Mouse (Mus musculus) left cerebral cortex, adult 2 months (tissue): ENCODE measurements around the gene Sco1. TPM values are rescaled to one million over a fixed set of nuclear protein-coding genes. Genes with fewer than 3 reads are reported as not detected.
A peak's percentile ranks its signal among the peaks of the same experiment; 100 is the strongest.

Experiments used
- DNase-seq, 2 experiments: peaks; one replicate each; pipeline ENCODE4 v3.0.0; 2021 to 2022; ENCODE audit warnings: low spot score in 2 of 2, mixed read lengths in 1 of 2; ENCODE audit errors: extremely low spot score in 1 of 2
- H3K27ac ChIP-seq: fragments of 200-600 bp; 2 replicates; pipeline ENCODE4 v1.8.1; 2022
- H3K4me3 ChIP-seq: fragments of 200-600 bp; 2 replicates; pipeline ENCODE4 v1.8.1; 2022
- CTCF ChIP-seq: fragments of 200-600 bp; IDR thresholded peaks from 2 replicates; pipeline ENCODE4 v1.8.1; 2022; ENCODE audit warnings: antibody characterized with exemption, mild to moderate bottlenecking, moderate library complexity
- intact Hi-C: fragments of 180-260 bp; cut with DNase I; formaldehyde crosslinking; loops from one replicate; pipeline ENCODE4 v1.15.1; 2025
- total RNA-seq, 2 experiments: library from RNA; stranded (reverse); gene quantifications; 2 replicates each; pipeline ENCODE4 v1.2.3; 2021

Gene Sco1
- total RNA-seq, 2 experiments from 2014 or later: 10.2 to 11.2 TPM

DNA sequence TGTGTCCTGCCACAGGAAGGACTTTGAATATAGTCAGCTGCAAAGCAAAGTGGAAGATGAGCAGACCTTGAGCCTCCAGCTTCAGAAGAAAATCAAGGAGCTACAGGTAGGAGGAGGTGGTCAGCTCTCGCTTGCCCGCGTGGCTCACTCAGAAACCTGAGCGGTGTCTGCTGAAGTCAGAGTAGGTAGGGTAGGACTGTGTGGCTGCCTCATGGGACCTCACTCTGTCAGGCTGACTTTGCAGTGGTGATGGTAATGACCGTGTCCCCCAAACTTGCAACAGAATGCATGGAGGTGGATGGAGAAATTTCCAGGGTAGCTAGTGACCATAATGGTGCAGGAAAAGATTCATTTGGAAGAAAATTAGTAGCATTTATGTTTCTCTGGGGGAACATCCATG is 41.2 kb downstream of the Sco1 start:
- Histone ChIP-seq H3K4me3 (no peak overlapping the region), H3K27ac (no peak overlapping the region)
- intact Hi-C loops: no loop called here
- TF ChIP-seq CTCF: no peak
- no peak for DNase-seq

GRCm38 (mm10) chr11:67094470-67094869 is 42.0 kb downstream of the Sco1 start:
- no peak for DNase-seq
- H3K27ac ChIP-seq: no peak overlapping the region
- H3K4me3 ChIP-seq: no peak overlapping the region
- intact Hi-C loops: no loop called here
- TF ChIP-seq CTCF: no peak

- intact Hi-C loops: no loop called here
- peak overlapping the region; percentile 47; the same call in 1 of the 2 replicates for H3K27ac ChIP-seq
These were observed 45.2 kb downstream of the Sco1 start for GRCm38 (mm10) chr11:67097709-67098108.

DNA sequence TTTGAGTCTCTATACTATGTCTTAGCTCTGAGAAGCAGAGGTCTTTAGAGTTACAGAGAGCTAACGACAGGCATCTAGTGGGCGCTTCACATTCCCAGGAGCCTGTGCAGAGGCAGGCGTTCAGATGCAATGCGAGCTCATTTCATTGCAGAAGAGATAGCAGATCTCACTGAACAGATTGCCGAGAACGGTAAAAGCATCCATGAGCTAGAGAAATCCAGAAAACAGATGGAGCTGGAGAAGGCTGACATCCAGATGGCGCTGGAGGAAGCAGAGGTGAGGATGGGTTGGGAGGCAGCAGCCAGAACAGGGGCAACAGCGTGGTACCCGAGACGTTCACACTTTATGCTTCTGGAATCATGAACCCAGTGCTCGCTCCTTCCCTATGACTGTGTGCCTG is 46.0 kb downstream of the Sco1 start:
- TF ChIP-seq CTCF: no peak; the same call in 1 of the 2 replicates
- peak; percentile 27 to 35 for DNase-seq
- H3K27ac ChIP-seq: peak overlapping the region; percentile 47; the same call in 1 of the 2 replicates
- intact Hi-C loops: no loop called here
- no peak overlapping the region for H3K4me3 ChIP-seq

More at GRCm38 (mm10) chr11:67097709-67098108, 45.2 kb downstream of the Sco1 start:
- TF ChIP-seq CTCF: no peak
- no peak for DNase-seq
- H3K4me3 ChIP-seq: no peak overlapping the region

DNA sequence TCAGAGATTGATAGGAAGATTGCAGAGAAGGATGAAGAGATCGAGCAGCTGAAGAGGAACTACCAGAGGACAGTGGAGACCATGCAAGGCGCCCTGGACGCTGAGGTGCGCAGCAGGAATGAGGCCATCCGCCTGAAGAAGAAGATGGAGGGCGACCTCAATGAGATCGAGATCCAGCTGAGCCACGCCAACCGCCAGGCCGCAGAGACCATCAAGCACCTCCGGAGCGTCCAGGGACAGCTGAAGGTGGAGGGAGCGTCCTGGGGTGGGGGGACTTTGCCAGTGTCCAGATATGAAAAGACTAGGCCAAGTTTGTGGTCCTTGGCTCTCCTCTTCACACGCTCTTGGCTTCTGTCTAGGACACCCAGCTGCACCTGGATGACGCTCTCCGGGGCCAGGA is 46.8 kb downstream of the Sco1 start:
- intact Hi-C loops: no loop called here
- no peak for DNase-seq
- no peak for TF ChIP-seq CTCF
- Histone ChIP-seq H3K4me3 (no peak overlapping the region), H3K27ac (peak overlapping the region; percentile 28; the same call in 1 of the 2 replicates)

GRCm38 (mm10) chr11:67100169-67100568 is 47.7 kb downstream of the Sco1 start:
- Histone ChIP-seq H3K4me3 (no peak overlapping the region), H3K27ac (no peak overlapping the region)
- peak; percentile 79 for TF ChIP-seq CTCF
- intact Hi-C loops: no loop called here
- no peak for DNase-seq

DNA sequence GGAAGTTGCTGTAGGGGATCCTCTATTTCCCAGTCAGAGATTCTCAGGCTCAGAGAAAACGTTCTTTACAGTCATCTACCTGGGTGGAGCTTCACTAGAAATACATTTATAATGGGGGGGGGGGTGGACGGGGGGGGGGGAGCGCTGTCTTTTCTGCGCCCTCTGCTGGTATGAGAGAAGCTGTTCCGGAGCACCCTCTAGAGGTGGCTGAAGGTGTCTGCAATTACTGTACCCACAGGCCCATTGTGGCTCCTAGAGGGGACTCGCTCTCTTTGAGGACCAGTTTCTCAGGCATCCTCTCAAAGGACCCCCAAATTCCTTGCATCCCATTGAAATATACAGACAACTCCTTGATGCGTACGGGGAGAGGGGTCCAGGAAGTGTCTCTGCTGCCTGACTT is 49.2 kb downstream of the Sco1 start:
- peak; percentile 39 to 62 for DNase-seq
- intact Hi-C loops: loop anchor here (1.0 kb wide), 1 partner anchor 77 kb away; no protein-coding TSS in a partner anchor
- H3K27ac ChIP-seq: no peak overlapping the region
- TF ChIP-seq CTCF: peak; percentile 75
- H3K4me3 ChIP-seq: no peak overlapping the region

DNA sequence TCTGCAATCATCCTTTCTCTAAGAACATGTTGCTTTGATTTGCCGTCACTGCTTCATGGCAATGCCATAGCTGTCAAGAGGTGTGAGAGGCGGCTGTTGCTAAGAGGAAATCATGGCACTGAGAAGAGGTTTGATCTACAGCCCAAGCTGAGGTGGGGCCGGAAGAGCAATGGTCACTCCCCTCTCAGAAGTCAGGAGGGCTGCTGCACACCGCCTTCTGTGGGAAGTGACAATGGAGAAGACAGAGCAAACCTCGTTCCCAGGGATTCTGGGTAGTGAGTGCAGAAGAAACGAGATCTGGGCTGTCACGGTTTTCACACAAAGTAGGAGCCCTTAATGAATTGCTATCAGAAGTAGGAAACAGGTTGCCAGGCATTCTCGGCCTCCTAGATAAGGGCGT is 50.8 kb downstream of the Sco1 start:
- H3K27ac ChIP-seq: no peak overlapping the region
- intact Hi-C loops: no loop called here
- no peak overlapping the region for H3K4me3 ChIP-seq
- no peak for TF ChIP-seq CTCF
- no peak for DNase-seq

GRCm38 (mm10) chr11:67104242-67104641 is 51.8 kb downstream of the Sco1 start:
- intact Hi-C loops: no loop called here
- no peak for DNase-seq
- no peak for TF ChIP-seq CTCF
- Histone ChIP-seq H3K4me3 (no peak overlapping the region), H3K27ac (no peak overlapping the region)

- Histone ChIP-seq H3K4me3 (no peak overlapping the region), H3K27ac (no peak overlapping the region)
- no peak for TF ChIP-seq CTCF
- no peak for DNase-seq
- intact Hi-C loops: no loop called here
These were observed 52.2 kb downstream of the Sco1 start for GRCm38 (mm10) chr11:67104714-67105113.

GRCm38 (mm10) chr11:67105689-67106088 is 53.2 kb downstream of the Sco1 start:
- intact Hi-C loops: no loop called here
- Histone ChIP-seq H3K27ac (no peak overlapping the region), H3K4me3 (no peak overlapping the region)
- DNase-seq: no peak
- TF ChIP-seq CTCF: no peak

GRCm38 (mm10) chr11:67106973-67107372 is 54.5 kb downstream of the Sco1 start:
- Histone ChIP-seq H3K27ac (no peak overlapping the region), H3K4me3 (no peak overlapping the region)
- no peak for TF ChIP-seq CTCF
- intact Hi-C loops: no loop called here
- no peak for DNase-seq

GRCm38 (mm10) chr11:67110168-67110948 is 57.9 kb downstream of the Sco1 start:
- TF ChIP-seq CTCF: peak; percentile 95
- H3K27ac ChIP-seq: no peak overlapping the region
- no peak overlapping the region for H3K4me3 ChIP-seq
- intact Hi-C loops: loop anchor here (5.0 to 10.0 kb wide), 3 partner anchors 347 to 694 kb away; partner anchors contain the start of gene Gas7
- peak; percentile 76 to 85 for DNase-seq
